Mouse (Mus musculus) macrophage (primary cell): ENCODE results near the gene Hmga1b. TPM values are rescaled to one million over a fixed set of nuclear protein-coding genes. Genes with fewer than 3 reads are reported as not detected.
"Not testable (repeated sequence)": the region's sequence is repeated elsewhere in the genome, so short reads cannot be mapped to it uniquely, and the experiment has no call there.

Source experiments
- H3K27ac ChIP-seq: fragments of 350-480 bp; formaldehyde crosslinking; 2 replicates; pipeline ENCODE4 v1.9.0; 2021
- H3K36me3 ChIP-seq: fragments of 350-480 bp; formaldehyde crosslinking; 2 replicates; pipeline ENCODE4 v1.9.0; 2021; ENCODE audit errors: inconsistent target
- H3K4me3 ChIP-seq: fragments of 350-480 bp; formaldehyde crosslinking; 2 replicates; pipeline ENCODE4 v1.9.0; 2021; ENCODE audit errors: inconsistent target
- H3K79me2 ChIP-seq: fragments of 350-480 bp; formaldehyde crosslinking; 2 replicates; pipeline ENCODE4 v1.9.0; 2021; ENCODE audit errors: inconsistent target
- WGBS: methylation state at CpG from one replicate; pipeline ENCODE4 v1.1.7; 2026; ENCODE audit warnings: inconsistent platforms; ENCODE audit not compliant: missing documents; 5-methylcytosine and 5-hydroxymethylcytosine counted together
- polyA plus RNA-seq: library from polyadenylated mRNA; stranded (reverse); fragments of 250-400 nt; gene quantifications from 3 replicates; pipeline ENCODE4 v1.2.4, GENCODE M21; 2018; ENCODE audit warnings: inconsistent platforms

Gene Hmga1b
- polyA plus RNA-seq, 1 experiment from 2014 or later: 3.8 TPM

DNA sequence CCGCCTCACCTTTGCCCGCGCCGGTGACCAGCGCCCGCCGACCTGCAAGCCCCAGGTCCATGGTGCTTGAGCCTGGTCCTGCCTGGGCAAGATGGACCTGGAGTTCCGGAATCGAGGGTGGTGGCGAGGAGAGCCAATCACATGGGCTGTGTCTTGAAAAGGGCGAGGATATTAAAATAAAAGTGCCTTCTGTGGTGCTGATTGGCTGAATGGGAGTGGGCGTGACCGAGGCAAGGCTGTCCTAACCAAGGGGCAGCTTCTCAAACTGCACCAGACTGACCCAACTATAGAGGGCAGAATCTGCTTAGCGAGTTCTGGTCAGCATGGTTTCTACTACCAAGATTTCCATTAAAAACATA is 35.4 kb upstream of the Hmga1b start, which contains the start of gene Dcxr:
Dcxr (minus strand) TSS at position 113 of the 359 bp plus-strand sequence.
- H3K79me2 ChIP-seq: no peaks in the 10 kb centered on the region
- under 1% methylated on average over 14 of the region's 14 CpGs for WGBS
- peak within 1 kb of the TSS; percentile 31; the same call in 1 of the 2 replicates for H3K27ac ChIP-seq
- H3K36me3 ChIP-seq: peaks cover 9% of the 10 kb centered on the region
- peak within 1 kb of the TSS; percentile 50 for H3K4me3 ChIP-seq

DNA sequence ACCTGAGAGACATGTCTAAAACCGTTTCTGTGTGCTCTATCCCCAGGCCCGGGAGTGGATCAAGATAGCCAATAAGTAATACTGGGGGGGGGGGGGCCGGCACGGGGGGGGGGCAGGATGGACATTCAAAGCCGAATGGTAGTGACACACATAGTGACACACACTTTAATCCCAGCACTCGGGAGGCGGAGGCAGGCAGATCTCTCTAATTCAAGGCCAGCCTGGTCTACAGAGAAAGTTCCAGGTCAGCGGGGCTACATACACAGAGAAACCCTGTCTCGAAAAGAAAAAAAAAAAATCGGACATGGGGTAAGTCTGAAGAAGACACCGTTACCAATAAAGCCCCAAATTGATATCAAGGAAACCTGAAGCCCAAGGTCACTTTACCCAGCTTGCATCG is 35.0 kb upstream of the Hmga1b start:
- H3K27ac ChIP-seq: no peak overlapping the region
- no peak overlapping the region for H3K4me3 ChIP-seq
- H3K79me2 ChIP-seq: no peaks in the 10 kb centered on the region
- WGBS: 70% methylated on average over 9 of the region's 12 CpGs
- H3K36me3 ChIP-seq: peaks cover 9% of the 10 kb centered on the region

DNA sequence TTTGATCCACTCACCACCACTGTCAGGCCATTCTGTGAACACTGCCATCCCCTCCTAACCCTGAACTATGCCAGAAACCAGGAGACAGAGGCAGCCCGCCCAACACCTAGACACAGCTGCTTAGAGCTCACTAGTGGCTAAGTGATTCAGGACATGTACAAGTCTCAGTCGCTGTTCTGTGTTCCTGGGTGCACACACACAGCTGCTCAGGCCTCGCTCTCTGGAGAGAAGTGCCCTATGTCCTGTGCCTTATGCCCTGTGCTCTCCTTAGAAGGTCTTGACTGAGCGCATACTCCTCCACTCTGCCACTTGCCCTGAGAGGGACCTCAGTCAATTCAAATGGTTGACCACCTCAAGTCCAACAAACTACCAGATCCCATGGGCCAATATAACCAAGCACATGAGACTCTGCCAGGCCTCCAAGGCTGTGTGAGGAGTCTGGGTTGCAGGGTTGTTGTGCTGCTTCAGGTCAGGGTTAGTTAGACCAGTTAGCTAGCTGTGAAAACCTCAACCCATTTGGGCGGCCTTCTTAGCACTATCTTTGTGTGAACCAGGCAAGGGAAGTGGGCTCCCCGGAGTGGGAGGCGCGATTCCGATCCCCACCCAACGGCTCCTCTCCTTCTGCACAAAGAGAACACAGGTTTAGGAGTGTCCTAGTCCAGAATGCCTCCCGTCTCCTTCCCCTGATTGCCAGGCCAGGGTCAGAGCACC is 33.9 kb upstream of the Hmga1b start:
- Histone ChIP-seq H3K36me3 (peaks cover 9% of the 10 kb centered on the region), H3K79me2 (no peaks in the 10 kb centered on the region), H3K27ac (no peak overlapping the region), H3K4me3 (no peak overlapping the region)
- WGBS: 87% methylated on average over 11 of the region's 11 CpGs

DNA sequence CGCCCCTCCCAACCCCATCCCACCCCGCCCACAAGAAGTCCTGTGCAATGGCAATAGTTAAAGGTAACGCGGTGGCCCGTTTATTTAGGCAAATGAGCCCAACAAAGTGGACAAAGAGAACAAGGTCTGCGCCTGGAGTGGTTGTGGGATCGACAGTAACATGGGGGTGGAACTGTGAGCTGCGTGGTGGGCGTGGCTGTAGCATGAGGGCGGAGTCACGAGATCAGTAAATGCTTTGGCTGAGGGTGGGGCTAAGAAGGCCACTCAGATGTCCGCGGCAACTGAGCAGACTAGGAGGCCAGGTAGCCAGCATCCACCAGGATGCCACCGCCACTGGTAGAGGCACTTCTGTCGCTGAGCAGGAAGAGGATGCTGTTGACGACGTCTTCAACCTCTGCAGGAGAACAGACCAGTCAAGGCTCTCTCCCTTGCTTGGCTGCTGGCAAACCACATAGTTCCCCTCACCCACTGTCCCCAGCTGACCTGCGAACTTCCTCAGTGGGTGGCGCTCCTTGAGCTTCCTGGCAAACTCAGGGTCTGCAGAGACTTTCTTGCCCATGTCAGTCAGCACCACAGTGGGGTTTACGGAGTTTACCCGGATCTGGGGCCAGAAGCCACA is 33.1 kb upstream of the Hmga1b start:
- not testable (repeated sequence) for H3K79me2 ChIP-seq, H3K27ac ChIP-seq, H3K4me3 ChIP-seq, H3K36me3 ChIP-seq
- WGBS: 8% methylated on average over 17 of the region's 21 CpGs

DNA sequence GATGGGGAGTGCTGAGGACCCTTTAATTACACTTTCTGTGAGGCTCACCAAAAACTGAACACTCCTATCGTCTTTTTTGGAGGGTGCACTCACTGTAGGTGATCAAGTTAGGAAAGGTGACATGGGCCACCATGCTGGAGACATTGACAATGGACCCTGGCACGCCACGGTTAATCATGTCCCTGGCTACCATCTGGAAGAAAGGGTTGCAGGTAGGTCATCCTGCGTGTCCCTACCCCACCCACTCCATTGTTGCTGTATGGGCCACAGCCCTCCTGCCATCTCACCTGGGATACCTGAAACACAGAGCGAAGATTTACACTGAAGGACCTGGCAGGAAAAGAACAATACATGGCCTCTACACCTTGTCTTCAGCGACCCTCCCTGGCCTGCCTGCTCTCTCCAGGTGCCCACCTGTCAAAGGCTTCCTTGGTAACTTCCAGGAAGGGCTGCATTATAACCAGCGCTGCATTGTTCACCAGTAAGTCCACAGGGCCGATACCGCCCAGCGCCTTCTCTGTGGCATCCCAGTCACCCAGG is 32.2 kb upstream of the Hmga1b start:
- H3K79me2 ChIP-seq: no peaks in the 10 kb centered on the region
- peak overlapping the region; percentile 20; the same call in 1 of the 2 replicates for H3K4me3 ChIP-seq
- WGBS: 91% methylated on average over 10 of the region's 10 CpGs
- no peak overlapping the region for H3K27ac ChIP-seq
- peaks cover 6% of the 10 kb centered on the region for H3K36me3 ChIP-seq

DNA sequence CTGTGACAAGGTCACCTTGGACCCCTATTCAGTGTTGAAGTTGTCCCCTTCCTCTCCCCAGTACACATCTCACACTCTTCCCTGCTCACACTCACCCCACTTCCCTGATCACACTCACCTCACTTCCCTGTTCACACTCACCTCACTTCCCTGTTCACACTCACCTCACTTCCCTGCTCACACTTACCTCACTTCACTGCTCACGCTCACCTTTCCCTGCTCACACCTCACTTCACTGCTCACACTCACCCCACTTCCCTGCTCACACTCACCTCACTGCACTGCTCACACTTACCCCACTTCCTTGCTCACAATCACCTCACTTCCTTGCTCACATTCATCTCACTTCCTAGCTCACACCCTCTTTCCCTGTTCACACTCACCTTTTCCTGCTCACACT is 31.2 kb upstream of the Hmga1b start:
- peak overlapping the region; percentile 20 for H3K4me3 ChIP-seq
- no peaks in the 10 kb centered on the region for H3K36me3 ChIP-seq
- 89% methylated on average over 1 of the region's 1 CpGs for WGBS
- peak overlapping the region; percentile 77 for H3K27ac ChIP-seq
- H3K79me2 ChIP-seq: no peaks in the 10 kb centered on the region

DNA sequence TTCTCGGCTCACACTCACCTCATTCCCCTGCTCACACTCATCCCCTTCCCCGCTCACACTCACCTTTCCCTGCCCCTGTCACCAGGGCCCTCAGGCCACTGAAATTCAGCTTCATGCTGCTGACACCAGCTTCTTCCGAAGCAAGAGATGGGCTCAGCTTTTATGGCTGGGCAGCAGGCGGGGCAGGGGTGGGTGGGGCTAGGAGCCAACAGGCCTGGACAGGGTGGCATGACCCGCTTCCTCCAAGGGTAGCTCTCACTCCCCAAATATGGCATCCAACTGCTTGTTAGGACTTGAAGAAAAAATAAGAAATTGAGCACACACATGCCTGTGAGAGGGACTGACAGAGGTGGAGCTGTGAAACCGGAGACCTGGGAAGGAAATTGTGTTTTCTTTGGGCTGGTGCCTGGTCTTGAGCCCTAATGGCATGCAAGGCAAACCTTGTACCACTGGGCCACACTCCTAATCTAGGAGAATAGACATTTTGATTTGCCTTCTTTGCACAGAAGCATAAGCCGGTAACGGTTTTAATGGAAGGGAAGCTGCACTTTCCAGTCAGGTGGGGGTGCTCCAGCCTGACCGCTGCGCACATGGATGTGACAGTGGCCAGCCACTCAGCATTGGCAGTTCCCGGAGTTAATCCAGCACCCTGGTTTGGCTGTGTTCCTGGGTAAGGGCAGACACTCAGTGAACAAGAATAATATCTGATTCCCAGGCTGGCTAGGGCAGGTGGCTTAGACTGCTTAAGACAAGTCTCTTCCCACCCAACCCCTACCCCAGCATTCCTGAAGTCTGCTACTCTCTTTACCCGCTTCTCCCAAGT is 30.5 kb upstream of the Hmga1b start, which contains the start of gene Cbr2:
Cbr2 (minus strand) TSS at position 257 of the 823 bp plus-strand sequence.
- peak within 1 kb of the TSS; percentile 77 for H3K27ac ChIP-seq

DNA sequence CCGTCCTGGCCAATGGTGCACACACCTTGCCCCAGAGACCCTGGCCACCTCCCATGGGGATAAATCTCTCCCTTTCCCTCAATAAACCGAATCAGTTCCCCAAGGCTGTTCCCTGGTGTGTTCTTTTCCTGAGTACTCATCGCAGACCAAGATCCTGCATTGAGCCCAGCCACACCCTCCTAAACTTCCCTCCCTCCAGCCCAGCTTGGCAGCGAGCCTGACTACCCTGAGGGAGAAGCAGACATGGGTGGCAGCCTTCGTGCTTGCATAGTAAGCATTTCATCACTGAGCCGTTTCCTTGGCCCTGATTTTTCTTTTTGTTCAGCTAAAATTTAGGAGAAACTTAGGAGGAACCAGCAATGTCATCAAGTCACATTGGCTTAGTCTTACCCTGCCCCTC is 29.1 kb upstream of the Hmga1b start:
- no peaks in the 10 kb centered on the region for H3K36me3 ChIP-seq
- H3K4me3 ChIP-seq: no peak overlapping the region
- H3K79me2 ChIP-seq: no peaks in the 10 kb centered on the region
- peak overlapping the region; percentile 77 for H3K27ac ChIP-seq
- 17% methylated on average over 6 of the region's 6 CpGs for WGBS

More for the DNA sequence above, 30.5 kb upstream of the Hmga1b start, which contains the start of gene Cbr2:
- WGBS: 90% methylated on average over 12 of the region's 12 CpGs
- Histone ChIP-seq H3K4me3 (peak within 1 kb of the TSS; percentile 20), H3K79me2 (no peaks in the 10 kb centered on the region), H3K36me3 (no peaks in the 10 kb centered on the region)

DNA sequence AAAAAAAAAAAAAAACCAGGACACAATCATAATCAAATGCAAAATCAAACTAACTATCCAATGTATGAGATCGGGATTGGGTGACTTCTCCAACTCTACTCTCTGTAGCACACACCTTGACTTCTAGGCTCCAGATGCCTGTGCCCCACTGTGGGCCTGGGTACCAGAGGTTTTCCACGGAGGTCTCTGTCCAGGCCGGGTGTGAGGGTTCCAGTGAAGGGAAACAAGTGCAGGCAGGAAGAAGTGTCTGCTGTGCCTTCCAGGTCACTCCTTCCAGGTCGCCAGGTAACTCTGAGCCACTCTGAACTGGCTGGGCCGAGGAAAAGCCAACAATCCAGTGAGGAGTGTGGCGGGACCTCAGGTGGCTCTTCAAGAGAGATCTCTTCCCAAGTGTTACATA is 26.2 kb upstream of the Hmga1b start:
- WGBS: 93% methylated on average over 5 of the region's 6 CpGs
- Histone ChIP-seq H3K27ac (no peak overlapping the region), H3K36me3 (no peaks in the 10 kb centered on the region), H3K4me3 (no peak overlapping the region), H3K79me2 (no peaks in the 10 kb centered on the region)

DNA sequence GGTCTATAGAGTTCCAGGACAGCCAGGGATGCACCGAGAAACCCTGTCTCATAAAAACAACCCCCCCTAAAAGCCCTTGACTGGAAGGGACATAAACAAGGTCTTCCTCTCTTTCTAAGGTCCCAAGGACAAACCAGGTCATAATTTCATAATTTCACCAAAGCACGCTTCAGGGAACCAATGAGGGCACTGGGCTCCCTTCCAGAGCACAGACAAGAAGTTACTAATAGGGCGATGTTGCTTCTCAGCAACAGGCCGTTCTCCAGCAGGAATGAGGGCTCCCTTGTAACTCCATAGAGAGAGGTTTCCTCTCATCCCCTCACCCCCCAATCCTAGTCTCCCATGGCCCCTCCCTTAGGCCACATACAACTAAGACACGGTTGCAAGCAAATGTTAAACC is 21.6 kb upstream of the Hmga1b start:
- H3K27ac ChIP-seq: no peak overlapping the region
- 92% methylated on average over 5 of the region's 5 CpGs for WGBS
- no peak overlapping the region for H3K4me3 ChIP-seq
- H3K79me2 ChIP-seq: no peaks in the 10 kb centered on the region
- H3K36me3 ChIP-seq: no peaks in the 10 kb centered on the region

DNA sequence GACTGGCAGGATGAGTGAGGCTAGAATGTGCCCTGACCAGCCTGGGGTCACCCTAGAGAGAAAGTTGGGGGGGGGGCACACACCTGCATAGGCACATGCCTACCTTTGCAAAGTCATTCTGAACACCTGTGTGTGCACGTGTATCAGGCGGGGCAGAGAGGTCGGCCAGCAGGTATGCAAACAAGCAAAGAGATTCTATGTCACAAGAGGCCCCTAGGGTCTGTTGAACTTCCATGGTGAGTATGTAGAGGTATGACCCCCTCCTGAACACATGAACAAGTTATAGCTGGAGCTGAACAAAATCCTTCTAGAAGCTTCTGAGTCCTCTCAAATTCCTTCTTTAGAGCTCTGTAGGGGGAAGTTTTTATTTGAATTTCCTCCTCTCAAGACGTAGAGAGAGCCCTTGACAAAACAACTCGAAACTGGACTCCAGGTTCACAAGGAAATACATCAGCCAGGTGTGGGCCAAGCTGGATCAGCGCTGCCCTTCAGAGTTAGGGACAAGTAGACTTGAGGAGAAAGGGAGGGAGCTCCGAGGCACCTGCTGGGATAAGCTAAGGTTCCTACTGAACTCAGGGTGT is 18.4 kb upstream of the Hmga1b start:
- Histone ChIP-seq H3K36me3 (no peaks in the 10 kb centered on the region), H3K4me3 (no peak overlapping the region), H3K79me2 (no peaks in the 10 kb centered on the region), H3K27ac (no peak overlapping the region)
- 91% methylated on average over 7 of the region's 7 CpGs for WGBS

DNA sequence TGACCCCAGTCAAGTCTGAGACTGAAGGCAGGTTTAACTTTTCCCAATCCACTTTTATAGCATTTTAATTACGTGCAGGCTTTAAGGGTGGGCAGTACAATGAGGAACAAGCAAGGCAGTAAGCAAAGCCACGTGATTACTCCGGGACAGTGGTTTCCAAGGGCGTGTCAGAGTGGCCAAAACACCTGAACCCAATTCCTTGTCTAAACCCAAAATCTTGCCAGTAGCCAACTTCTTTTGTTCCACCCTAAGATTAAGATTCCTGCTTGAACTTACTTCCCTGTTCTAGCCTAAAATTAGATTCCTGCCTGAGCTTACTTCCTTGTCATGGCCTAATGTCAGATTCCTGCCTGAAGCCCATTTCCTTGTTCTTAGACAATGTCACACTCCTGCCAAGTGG is 14.6 kb upstream of the Hmga1b start:
- WGBS: 4% methylated on average over 4 of the region's 4 CpGs
- Histone ChIP-seq H3K27ac (peak overlapping the region; percentile 68), H3K79me2 (no peaks in the 10 kb centered on the region), H3K4me3 (no peak overlapping the region), H3K36me3 (no peaks in the 10 kb centered on the region)

DNA sequence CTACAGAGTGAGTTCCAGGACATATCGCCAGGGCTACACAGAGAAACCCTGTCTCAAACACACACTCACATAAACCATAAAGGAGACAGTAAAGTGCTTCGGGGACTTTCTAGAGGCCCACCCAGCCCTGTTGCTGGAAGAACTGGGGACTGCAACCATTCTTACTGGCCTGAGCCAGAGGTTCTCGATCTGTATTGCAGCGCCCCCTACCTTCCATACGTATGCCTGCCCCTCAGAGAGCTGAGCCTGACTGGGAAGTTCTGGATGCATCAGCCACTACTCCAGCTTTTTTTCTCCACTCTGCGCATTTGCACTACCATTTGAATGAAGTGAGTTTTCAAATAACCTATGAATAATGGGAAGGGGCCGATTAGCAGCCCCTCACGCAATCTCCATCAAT is 13.2 kb upstream of the Hmga1b start:
- 58% methylated on average over 8 of the region's 8 CpGs for WGBS

DNA sequence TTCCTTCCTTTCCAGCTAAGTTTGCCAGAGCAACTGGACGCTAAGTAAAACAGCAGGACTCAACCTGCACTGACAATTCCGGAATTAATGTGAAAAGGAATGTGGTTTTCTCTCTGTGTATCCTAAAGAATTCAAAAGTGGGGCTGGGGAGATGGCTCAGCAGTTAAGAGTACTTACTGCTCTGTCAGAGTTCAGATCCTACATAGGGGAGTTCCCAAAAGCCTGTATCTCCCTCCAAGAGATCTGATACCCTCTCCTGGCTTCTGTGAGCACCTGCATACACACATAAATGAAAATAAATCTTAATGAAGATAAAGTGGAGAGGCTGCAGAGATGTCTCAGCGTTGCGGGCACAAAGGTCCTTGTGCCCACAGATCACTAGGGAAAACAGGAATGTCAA is 11.0 kb upstream of the Hmga1b start:
- Histone ChIP-seq H3K36me3 (no peaks in the 10 kb centered on the region), H3K4me3 (no peak overlapping the region), H3K79me2 (no peaks in the 10 kb centered on the region), H3K27ac (no peak overlapping the region)
- WGBS: 95% methylated on average over 4 of the region's 4 CpGs

More for the DNA sequence above, 13.2 kb upstream of the Hmga1b start:
- Histone ChIP-seq H3K79me2 (no peaks in the 10 kb centered on the region), H3K27ac (no peak overlapping the region), H3K36me3 (no peaks in the 10 kb centered on the region), H3K4me3 (no peak overlapping the region)
